Mouse (Mus musculus): ENCODE measurements around the gene Hnrnpa1.
"Not testable (repeated sequence)": the region's sequence is repeated elsewhere in the genome, so short reads cannot be mapped to it uniquely, and the experiment has no call there.

The Hnrnpa1 gene

DNA sequence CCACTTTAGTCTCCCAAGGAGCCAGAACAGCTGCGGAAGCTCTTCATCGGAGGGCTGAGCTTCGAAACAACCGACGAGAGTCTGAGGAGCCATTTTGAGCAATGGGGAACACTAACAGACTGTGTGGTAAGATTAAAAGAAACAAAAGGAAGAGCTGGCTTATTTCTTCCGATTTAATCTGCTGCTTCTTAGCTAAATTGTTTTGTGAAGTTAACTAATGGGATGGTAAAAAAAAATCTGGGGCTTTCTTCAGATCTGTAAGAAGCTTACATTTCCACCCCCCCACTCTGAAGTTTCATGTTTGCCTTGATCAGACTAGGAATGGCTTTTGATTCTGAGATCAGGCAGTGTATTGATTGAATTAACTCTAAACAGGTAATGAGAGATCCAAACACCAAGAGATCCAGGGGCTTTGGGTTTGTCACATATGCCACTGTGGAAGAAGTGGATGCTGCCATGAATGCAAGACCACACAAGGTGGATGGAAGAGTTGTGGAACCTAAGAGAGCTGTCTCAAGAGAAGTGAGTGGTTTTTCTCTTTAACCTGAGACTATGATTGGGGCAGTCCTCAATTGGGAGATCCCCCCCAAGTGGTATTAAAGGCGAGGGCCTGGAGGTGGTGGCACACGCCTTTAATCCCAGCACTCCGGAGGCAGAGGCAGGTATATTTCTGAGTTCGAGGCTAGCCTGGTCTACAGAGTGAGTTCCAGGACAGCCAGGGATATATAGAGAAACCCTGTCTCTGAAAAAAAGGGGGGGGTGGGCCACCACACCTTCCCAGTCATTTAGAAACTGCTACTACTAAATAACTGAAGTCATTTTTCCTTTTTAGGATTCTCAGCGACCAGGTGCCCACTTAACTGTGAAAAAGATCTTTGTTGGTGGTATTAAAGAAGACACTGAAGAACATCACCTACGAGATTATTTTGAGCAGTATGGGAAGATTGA lies 1.1 kb downstream of the Hnrnpa1 start:
- not testable (repeated sequence) for DNase-seq

DNA sequence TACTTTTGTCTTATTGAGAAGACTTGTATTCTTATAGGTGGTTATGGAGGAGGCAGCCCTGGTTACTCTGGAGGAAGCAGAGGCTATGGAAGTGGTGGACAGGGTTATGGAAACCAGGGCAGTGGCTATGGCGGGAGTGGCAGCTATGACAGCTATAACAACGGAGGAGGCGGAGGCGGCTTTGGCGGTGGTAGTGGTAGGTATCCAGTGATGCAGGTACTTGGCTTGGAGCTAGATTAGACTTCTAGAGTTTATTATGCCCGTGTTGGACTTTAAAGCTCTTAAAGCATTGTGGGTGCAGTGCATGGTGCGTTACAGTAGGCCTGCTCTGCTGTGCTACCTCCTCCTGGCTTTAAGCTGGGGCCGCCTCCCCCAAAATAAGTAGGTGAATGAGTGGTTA lies 2.7 kb downstream of the Hnrnpa1 start:
- DNase-seq, result no peak

DNA sequence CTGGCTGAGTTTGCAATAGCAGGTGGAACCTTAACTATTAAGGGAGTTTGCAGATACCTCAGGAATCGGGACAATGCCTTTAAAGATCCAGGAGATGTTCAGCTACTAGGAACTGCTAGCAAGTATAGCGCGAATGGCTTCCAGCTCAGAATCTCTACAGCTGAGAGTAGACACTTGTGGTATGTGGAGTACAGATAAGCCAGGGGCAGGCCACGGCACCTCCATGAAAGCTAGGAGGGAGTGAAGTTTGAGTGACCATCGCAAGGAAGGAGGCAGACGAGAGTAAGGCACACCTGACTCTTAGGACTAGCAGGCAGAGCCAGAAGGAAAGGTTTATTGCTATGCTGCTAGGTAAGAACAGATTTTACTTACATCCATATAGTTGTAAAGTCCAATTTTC lies 5.4 kb downstream of the Hnrnpa1 start:
- DNase-seq, result no peak

DNA sequence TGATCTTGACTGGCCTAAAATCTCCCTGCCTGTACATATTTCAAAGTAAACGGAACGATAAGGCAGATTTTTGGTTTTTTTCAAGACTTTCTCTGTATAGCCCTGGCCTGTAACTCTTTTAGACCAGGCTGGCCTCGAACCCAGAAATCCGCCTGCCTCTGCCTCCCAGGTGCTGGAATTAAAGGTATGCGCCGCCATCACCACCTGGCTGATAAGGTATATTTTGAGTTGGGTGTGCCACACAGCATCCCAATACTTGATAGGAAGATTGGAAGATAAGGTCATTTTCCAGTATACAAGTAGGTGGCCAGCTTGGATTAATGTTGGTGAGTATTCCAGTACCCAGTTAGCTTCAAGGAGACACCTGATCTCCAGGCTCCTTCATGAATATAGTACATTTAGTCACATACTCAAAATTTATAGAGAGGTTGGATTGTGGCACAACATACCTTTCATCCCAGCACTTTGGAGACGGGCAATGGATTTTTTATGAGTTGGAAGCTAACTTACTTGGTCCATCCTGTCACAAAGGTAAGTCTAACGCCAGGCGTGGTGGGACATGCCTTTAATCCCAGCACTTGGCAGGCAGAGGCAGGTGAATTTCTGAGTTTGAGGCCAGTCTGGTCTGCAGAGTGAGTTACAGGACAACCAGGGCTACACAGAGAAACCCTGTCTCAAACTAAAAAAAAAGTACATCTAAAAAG lies 7.0 kb downstream of the Hnrnpa1 start:
- no peak for DNase-seq

DNA sequence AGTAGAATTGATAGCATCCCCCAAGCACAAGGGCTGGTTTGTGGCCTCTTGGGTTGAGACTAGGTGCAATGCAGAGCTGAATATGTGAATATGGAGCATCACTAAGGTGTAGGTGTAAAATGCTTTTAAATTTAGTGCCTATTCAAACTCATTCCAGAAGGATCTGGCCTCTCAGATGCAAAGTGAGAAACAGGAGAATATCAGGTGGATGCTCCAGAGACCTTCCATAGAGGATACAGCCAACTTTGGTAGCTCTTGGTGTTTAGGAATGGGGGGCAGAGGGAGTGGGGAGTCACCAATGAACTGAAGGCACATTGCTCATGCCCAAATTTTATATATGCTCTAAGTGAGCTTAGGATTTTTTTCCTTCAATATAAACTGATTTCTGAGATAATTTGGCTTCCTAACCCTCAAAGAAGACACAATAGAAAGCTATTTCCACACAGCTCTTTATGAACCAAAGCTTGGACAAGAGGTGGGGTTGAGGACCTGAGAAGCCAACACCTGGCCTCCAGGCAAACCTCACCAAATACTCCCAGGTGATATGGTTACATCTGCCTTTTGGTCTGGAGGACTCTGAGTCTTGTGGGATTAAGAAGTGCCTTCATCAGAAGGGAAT lies 7.7 kb downstream of the Hnrnpa1 start:
- DNase-seq, result no peak

DNA sequence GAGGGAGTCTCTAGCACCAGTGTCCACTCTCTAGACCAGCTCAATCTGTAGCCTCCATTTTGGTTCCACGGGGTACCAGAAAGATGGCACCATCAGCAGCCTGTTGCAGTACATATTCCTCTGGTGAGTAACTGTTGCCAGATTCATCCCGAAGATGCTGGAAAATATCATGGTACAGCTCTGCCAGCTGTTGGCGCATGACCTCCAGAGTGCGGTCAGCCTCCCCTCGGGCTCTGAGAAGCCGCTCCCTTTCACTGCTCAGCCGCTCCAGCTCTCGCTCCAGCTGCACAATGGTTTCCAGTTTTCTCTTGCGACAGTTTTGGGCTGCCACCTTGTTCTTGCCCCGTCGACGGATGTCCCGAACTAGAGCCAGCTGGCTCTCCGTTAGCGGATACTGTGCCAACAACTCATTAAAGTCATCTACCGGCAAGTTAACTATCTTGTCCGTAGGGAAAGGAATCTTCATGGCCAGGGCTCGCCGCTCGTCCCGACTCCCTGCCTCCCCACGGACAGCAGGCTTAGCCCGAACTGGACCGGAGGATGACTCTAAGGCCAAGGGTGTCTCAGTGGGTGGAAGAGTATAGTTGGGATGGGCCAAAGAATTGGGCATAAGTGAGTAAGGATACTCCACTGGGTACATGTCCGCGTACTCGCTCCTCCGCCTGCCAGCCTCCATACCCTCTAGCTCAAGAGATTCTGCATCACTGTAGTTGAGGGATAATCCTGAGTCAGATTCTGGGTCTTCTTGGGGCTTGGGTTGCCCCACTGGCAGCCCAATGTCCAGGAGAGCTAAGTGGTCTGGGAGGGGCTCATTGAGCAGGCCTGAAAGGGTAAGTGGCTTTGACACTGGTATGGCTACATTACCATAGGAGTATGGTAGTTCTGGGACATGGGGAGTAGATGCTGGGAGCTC lies 8.4 kb downstream of the Hnrnpa1 start:
- DNase-seq, result peak; percentile 38

DNA sequence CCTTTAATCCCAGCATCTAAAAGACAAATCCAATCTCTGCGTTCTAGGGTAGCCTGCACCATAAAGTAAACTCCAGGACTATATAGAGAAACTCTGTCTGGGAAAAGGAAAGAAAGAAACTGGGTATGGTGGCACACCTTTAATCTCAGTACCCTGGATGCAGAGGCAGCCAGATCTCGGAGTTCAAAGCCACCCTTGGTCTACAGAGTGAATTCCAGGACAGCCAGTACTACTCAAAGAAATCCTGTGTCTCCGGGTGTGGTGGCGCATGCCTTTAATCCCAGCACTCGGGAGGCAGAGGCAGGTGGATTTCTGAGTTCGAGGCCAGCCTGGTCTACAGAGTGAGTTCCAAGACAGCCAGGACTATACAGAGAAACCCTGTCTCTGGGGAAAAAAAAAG lies 9.3 kb downstream of the Hnrnpa1 start:
- not testable (repeated sequence) for DNase-seq

DNA sequence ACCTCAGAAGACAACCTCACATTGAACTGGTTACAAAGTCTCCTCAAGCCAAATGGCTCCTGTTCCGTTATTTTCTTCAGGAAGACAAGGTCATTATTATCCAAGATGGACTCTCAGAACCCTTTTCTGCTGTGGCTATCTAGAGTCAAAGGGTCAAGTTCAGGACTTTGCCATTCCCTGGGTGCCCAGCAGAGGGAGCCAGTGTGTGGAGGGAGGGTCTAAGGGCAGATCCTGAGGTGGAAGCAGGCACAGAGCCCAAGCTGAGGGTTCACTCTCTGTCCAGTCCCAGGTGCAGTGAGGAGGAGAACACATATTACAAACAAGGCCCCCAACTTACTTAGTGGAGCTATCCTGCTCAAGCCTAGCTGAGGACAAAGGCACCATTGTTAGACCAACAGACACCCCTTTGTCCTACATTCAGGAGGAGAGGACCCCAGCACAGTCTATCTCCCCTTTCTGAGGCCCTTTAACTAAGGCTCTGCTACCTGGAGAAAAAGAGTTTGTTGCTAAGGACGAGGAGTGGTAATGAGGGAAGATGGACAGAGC lies 10.0 kb downstream of the Hnrnpa1 start:
- DNase-seq, result peak; percentile 82

DNA sequence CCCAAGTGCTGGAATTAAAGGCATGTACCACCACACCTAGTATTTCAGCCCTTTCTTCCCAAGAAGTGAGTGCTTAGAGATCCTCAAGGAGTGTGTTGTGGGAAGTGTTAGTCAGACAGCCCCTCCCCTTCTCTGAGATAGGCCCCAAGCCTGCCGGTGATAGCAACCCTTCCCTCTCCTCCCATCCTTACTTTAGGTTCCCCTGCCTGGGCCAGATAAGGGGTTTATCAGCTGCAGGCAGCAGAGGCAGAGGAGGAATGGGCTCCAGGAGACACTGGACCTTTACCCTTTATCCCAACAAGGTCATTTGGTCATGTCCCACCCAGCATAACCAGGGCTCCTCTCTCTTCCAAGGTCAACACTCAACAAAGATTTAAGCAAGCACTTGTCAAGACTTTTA lies 11.4 kb downstream of the Hnrnpa1 start:
- no peak for DNase-seq

DNA sequence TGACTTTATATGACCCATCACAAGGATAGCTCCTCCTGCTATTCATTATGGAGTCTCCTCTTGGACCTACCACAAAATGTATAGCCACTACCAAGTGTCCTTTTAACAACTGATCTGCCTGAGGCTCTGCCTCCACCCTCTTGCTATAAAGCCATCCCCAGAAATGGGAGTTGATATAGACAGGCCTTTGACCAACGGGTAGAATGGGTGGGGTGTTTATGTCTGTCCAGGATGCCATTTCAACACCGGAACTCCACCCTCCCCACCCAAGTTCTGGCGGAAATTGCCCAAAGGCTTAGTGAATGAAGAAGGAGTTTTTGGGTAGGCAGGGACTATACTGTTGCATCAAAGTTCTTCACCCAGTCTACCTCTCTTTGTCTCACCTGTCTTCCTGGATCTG lies 12.4 kb downstream of the Hnrnpa1 start:
- DNase-seq, result no peak

DNA sequence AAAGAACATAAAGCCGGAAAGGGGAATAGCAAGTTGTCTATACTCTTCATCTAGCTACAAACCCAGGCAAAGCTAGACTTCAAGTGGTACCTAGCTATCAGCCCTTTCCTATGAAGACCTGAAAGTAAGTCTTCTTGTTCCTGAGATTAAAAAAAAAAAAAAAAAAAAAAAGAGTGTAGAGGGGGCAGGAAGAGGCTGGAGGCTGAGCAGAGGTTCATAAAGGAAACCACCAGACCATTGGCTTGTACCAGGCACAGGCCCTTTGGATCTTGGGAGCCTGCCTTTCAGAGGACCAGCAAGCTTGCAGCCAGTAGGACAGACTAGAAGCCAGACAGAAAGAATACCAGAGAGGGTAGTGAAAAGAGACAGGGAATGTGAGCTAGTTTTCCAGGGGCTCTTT lies 13.1 kb downstream of the Hnrnpa1 start:
- DNase-seq, result no peak

DNA sequence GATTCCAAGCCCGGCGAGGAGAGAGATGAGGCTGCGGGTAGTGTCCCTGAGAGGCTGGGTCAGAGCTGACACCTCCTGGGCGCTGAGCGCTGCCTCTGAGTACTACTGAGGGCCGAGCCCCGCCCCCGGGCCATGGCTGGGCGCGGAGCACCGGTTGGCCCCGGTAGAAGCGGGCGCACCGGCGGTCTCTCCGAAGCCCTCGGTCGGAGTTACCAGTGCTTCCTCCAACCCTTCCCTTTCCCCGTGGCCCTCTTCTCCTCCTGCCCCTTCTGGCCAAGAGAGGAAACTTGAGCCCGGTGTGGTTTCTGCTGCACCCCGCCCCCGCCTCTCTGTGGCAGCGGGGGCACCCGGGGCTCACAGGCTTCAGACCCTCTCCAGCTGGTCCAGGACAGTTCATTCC lies 14.9 kb downstream of the Hnrnpa1 start:
- peak; percentile 62 for DNase-seq

DNA sequence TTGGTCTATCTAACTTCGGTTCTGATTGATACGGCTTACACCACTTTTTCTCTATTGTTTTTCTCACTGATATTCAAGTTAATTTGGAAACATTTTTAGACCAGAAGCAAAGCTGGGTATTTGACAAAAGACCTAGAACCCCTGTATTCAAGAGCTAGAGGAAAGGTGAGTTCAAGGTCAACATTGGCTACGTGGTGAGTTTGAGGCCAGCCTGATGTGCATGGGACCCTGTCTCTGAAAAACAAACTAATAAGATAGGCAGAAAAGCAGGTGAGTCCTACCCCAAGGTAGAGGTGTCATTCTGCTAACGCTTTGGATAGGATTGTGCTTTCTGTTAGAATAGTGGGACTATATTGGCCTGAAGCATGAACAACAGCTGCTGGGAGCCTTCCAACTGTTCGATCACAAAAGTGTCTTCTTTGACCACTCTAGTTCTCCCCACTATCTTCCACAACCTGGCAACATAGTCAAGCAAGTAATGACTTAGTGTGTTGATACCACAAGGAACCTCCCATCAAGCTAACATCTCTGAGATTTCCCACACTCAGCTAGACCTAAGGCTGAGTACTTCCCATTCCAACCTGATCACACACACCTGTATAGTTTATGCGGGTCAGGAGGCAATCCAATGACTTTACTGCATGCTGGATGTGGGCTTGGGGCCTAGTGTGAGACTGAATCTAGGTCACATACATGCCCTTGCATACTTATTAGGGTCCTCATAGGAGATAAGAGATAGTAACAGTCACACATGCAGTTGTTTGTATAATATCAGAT lies 16.2 kb downstream of the Hnrnpa1 start:
- DNase-seq, result no peak

DNA sequence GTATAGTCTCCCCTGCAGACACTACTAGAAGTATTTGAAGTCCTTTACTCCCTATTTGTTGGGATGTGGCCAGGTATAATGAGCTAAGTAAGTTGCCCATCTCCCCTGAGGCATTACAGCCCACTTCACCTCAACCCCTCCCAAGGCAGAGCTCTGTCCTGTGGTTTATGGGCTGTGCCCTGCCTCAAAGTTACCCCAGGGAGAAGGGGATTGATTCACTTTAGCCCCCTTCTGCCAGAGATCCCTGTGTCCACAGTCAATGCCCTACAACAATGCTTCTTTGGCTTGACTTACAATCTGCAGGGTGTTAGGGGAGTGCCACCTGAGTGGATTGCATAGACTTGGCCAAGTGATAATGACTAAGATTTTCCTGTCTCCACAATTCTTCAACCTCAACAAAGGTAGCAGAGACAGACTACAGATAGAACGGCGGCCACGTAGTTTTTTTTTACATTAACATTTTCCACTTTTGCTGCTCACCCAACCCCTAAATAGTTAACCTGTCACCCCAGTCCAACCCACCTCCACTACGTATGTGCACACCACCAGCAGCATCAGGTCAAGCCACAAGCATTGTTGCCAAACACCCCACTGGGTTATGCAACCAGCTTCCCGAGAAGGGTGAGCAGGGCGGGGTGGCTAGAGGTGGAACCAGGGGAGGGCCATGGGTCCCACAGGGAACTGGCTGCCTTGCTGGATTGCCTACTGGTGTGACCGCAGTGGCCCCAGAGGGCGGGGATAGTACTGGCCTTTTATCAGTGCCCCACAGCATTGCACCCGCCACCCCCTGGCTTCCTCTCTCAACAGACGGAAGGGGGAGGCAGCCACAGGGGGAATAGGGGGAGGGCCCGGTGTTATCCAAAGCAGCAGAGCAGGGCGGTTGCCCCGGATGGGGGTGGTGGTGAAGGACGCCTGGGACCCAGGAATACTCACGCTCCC lies 17.8 kb downstream of the Hnrnpa1 start, which contains the start of gene Nfe2:
TSS of gene Nfe2 (minus strand) at position 614 of the 939 bp plus-strand sequence.
- DNase-seq, result peak; percentile 46

DNA sequence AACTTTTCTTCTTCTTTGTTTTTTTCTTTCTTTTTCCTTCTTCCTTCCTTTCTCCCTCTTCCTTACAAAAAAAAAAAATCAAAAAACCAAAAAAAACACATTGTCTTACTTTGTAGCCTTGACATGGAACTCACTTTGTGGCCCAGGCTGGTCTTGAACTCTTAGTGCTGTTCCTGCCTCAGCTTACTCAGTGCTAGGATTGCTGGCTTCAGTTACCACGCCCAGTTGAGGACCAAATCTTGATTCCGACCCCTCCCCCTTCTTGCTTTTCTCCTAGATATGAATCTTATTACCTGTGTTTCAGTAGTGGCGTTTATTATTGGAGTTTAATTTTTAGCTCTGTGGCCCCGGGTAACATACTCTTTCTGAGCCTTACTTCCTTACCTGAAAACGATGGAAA lies 18.9 kb downstream of the Hnrnpa1 start:
- no peak for DNase-seq

DNA sequence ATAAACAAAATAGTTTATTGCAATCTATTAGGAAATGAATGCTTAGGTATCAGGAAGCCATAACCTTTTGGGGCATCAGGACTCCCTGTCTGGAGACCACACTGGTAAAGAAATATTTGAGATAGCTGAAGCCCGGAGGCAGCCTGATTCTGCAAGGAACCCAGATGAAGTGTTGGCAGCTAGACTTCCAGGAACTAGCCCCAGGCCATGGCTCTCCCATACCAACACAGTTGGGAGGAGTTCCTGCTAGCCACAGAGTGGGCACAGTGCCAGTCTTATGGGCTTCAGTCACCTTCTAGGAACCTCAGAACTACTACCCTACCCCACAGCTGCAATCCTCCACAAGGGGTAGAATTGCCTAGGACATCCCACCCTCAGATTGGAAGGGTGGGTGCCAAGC lies 19.8 kb downstream of the Hnrnpa1 start:
- DNase-seq, result no peak

DNA sequence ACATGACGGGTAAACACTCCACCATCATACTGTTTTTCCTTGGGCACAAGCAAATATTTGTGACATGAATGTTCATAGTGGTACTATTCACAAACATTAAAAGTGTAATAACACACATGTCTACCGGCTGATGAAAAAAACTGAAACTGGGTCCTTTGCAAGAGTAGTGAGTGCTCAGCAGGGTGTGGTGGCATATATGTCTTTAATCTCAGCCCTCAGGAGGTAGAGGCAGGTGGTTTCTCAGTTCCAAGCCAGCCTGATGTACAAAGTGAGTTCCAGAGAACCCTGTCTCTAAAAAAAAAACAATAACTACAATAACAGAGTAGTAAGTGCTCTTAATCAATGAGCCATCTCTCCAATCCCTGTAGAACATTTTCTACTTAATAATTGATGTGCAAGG lies 24.6 kb downstream of the Hnrnpa1 start:
- DNase-seq, result no peak

DNA sequence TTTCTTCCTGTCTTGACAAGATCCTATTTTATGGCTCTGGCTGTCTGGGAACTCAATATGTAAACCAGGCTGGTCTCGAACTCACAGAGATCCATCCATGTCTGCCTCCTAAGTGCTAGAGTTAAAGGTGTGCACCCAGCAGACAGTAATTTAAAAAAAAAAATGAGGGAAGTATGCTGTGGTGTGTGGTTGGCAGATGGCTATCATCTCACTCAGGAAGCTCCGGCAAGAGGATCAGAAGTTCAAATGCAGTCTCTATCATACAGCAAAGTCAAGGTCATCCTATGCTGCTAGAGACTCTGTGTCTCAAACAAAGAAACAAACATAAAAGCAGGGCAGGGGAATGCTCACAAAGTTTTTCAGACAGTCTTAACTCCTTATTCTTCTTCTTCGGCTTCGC lies 28.7 kb downstream of the Hnrnpa1 start:
- no peak for DNase-seq

DNA sequence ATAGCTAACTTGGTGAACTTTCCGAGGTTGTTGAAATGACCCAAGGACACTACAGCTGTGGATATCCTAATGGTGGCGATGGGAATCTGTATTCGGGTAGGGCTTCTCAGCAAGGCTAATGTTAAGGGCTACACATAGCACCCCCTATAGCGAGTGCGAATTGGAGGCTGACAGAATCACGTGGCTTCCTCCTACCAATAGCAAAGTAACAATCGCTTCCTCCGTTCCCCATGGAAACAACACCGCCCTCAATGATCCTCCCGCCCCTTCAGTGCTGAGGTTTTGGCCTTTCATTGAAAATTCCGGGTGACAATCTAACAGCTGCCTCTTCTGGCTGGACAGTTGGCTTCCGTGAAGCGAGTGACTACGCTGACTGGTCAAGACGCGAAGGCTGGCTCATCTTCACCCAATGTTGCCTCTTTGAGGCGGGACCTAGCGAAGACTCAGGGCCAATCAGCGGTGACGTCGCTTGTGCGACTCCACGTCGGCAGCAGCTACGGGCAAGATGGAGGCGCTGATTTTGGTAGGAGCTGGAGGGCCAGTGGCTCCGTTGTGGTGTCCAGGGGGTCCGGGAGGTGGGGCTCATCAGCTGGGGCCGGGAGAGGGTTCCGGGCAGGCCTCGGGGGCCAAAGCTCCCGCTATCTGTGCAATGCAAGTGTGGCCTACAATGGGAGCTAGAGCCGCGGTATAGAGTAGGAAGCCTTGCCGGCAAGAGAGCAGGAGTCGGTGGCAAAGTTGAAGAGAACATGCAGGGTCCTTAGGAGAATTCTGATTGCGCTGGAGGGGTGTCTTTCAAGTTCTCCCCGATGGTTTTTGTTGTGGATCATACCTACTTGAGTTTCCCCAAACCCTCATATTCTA lies 32.4 kb downstream of the Hnrnpa1 start, which contains the start of gene Copz1:
TSS of gene Copz1 (plus strand) at position 296 of the 861 bp plus-strand sequence.
- peak; percentile 100 for DNase-seq
